Mouse (Mus musculus) lung, embryonic 16.5 days (tissue): ENCODE results near the gene Adora2a. TPM values are rescaled to one million over a fixed set of nuclear protein-coding genes. Genes with fewer than 3 reads are reported as not detected.

Experiments used
- ATAC-seq: fragments of 200-750 bp; cut with Nextera tagmentation; 2 replicates; pipeline ENCODE4 v1.8.0; 2017; ENCODE audit warnings: low read depth, mild to moderate bottlenecking, moderate library complexity
- H3K27ac ChIP-seq: fragments of 300-500 bp; sonication (generic); 2 replicates; pipeline ENCODE4 v1.5.1; 2014; ENCODE audit warnings: mild to moderate bottlenecking, control low read depth, low read length
- H3K27me3 ChIP-seq: fragments of 300-500 bp; sonication (generic); 2 replicates; pipeline ENCODE4 v1.6.1; 2014; ENCODE audit warnings: low read depth, low read length, mixed read lengths; ENCODE audit not compliant: control insufficient read depth, insufficient read depth
- H3K36me3 ChIP-seq: fragments of 300-500 bp; sonication (generic); 2 replicates; pipeline ENCODE4 v1.6.1; 2014; ENCODE audit warnings: low read length; ENCODE audit not compliant: control insufficient read depth, insufficient read depth
- H3K4me1 ChIP-seq: fragments of 300-500 bp; sonication (generic); replicated peaks from 2 replicates; pipeline ENCODE4 v1.6.1; 2014; ENCODE audit warnings: low read length, mixed read lengths; ENCODE audit not compliant: control insufficient read depth, insufficient read depth
- H3K4me2 ChIP-seq: fragments of 300-500 bp; sonication (generic); 2 replicates; pipeline ENCODE4 v1.6.1; 2014; ENCODE audit warnings: low read depth, low read length, control low read depth
- H3K4me3 ChIP-seq: fragments of 300-500 bp; sonication (generic); 2 replicates; pipeline ENCODE4 v1.5.1; 2014; ENCODE audit warnings: mild to moderate bottlenecking, low read length, control low read depth
- H3K9ac ChIP-seq: fragments of 300-500 bp; sonication (generic); 2 replicates; pipeline ENCODE4 v1.6.1; 2014; ENCODE audit warnings: low read length, control low read depth
- H3K9me3 ChIP-seq: fragments of 300-500 bp; sonication (generic); 2 replicates; pipeline ENCODE4 v1.6.1; 2016; ENCODE audit warnings: low read length; ENCODE audit not compliant: control insufficient read depth
- WGBS: fragments of 180-500 bp; shearing (Covaris S2); extraction: QIAGEN DNeasy Blood & Tissue Kit; methylation state at CpG from one replicate; pipeline ENCODE4 v1.1.7; 2014; 5-methylcytosine and 5-hydroxymethylcytosine counted together
- polyA plus RNA-seq: library from polyadenylated mRNA; unstranded; fragments of >200 nt; fragmentation: Nextera tagmentation; extraction: Ambion mirVana; gene quantifications from 2 replicates; pipeline ENCODE4 v1.2.1, GENCODE M21; 2015

Gene Adora2a
- polyA plus RNA-seq, 1 experiment from 2014 or later = 8.9 TPM

GRCm38 (mm10) chr10:75328201-75328704, 11.6 kb downstream of the Adora2a start:
- Histone ChIP-seq H3K4me3 (no peak overlapping the region), H3K9ac (no peak overlapping the region), H3K4me1 (peaks cover 34% of the 10 kb centered on the region), H3K27me3 (no peaks in the 10 kb centered on the region), H3K9me3 (no peaks in the 10 kb centered on the region), H3K4me2 (no peak overlapping the region), H3K27ac (no peak overlapping the region), H3K36me3 (no peaks in the 10 kb centered on the region; the same call in 1 of the 2 replicates)
- 68% methylated on average over 4 of the region's 4 CpGs for WGBS
- no peak for ATAC-seq

GRCm38 (mm10) chr10:75332268-75332667, 15.6 kb downstream of the Adora2a start:
- ATAC-seq = peak; percentile 64; the same call in 1 of the 2 replicates

GRCm38 (mm10) chr10:75333176-75333776, 16.6 kb downstream of the Adora2a start:
- no peak overlapping the region for H3K4me2 ChIP-seq
- no peak overlapping the region for H3K27ac ChIP-seq
- peaks cover 2% of the 10 kb centered on the region; the same call in 1 of the 2 replicates for H3K36me3 ChIP-seq
- H3K4me1 ChIP-seq = peaks cover 17% of the 10 kb centered on the region; the same call in 1 of the 2 replicates
- no peaks in the 10 kb centered on the region for H3K27me3 ChIP-seq
- no peak for ATAC-seq
- H3K9me3 ChIP-seq = no peaks in the 10 kb centered on the region
- no peak overlapping the region for H3K9ac ChIP-seq
- WGBS = 88% methylated on average over 23 of the region's 23 CpGs
- no peak overlapping the region for H3K4me3 ChIP-seq

More at GRCm38 (mm10) chr10:75332268-75332667, 15.6 kb downstream of the Adora2a start:
- H3K4me3 ChIP-seq = no peak overlapping the region
- H3K27me3 ChIP-seq = no peaks in the 10 kb centered on the region
- peaks cover 2% of the 10 kb centered on the region; the same call in 1 of the 2 replicates for H3K36me3 ChIP-seq
- WGBS = 56% methylated on average over 3 of the region's 3 CpGs
- no peaks in the 10 kb centered on the region for H3K9me3 ChIP-seq
- no peak overlapping the region for H3K4me2 ChIP-seq
- no peak overlapping the region for H3K9ac ChIP-seq
- H3K4me1 ChIP-seq = peaks cover 27% of the 10 kb centered on the region; the same call in 1 of the 2 replicates
- H3K27ac ChIP-seq = no peak overlapping the region

GRCm38 (mm10) chr10:75334175-75334574, 17.5 kb downstream of the Adora2a start:
- Histone ChIP-seq H3K4me2 (no peak overlapping the region), H3K4me3 (no peak overlapping the region), H3K9me3 (no peaks in the 10 kb centered on the region), H3K36me3 (peaks cover 2% of the 10 kb centered on the region; the same call in 1 of the 2 replicates), H3K4me1 (peaks cover 17% of the 10 kb centered on the region; the same call in 1 of the 2 replicates), H3K27ac (no peak overlapping the region), H3K9ac (no peak overlapping the region), H3K27me3 (no peaks in the 10 kb centered on the region)
- no peak for ATAC-seq
- WGBS = 47% methylated on average over 7 of the region's 7 CpGs

GRCm38 (mm10) chr10:75335075-75335474, 18.4 kb downstream of the Adora2a start:
- H3K27me3 ChIP-seq = no peaks in the 10 kb centered on the region
- no peak overlapping the region for H3K27ac ChIP-seq
- H3K9ac ChIP-seq = no peak overlapping the region
- no peak overlapping the region for H3K4me2 ChIP-seq
- peaks cover 2% of the 10 kb centered on the region; the same call in 1 of the 2 replicates for H3K36me3 ChIP-seq
- WGBS = 50% methylated on average over 6 of the region's 6 CpGs
- H3K4me1 ChIP-seq = peaks cover 17% of the 10 kb centered on the region; the same call in 1 of the 2 replicates
- no peaks in the 10 kb centered on the region for H3K9me3 ChIP-seq
- ATAC-seq = no peak
- H3K4me3 ChIP-seq = no peak overlapping the region

- Histone ChIP-seq H3K9ac (no peak overlapping the region), H3K4me3 (no peak overlapping the region), H3K4me1 (peaks cover 14% of the 10 kb centered on the region; the same call in 1 of the 2 replicates), H3K27ac (no peak overlapping the region), H3K4me2 (no peak overlapping the region), H3K27me3 (no peaks in the 10 kb centered on the region), H3K9me3 (no peaks in the 10 kb centered on the region), H3K36me3 (peaks cover 2% of the 10 kb centered on the region; the same call in 1 of the 2 replicates)
- ATAC-seq = no peak
- 75% methylated on average over 10 of the region's 10 CpGs for WGBS
These were observed 20.6 kb downstream of the Adora2a start for GRCm38 (mm10) chr10:75337231-75337630.

GRCm38 (mm10) chr10:75338852-75339251, 22.2 kb downstream of the Adora2a start:
- H3K4me1 ChIP-seq = peaks cover 9% of the 10 kb centered on the region; the same call in 1 of the 2 replicates
- H3K9me3 ChIP-seq = no peaks in the 10 kb centered on the region
- no peak overlapping the region for H3K27ac ChIP-seq
- no peak overlapping the region for H3K9ac ChIP-seq
- ATAC-seq = no peak
- H3K27me3 ChIP-seq = no peaks in the 10 kb centered on the region
- H3K36me3 ChIP-seq = 0 out of 2 replicates have a peak, but pooled peaks cover 2% of the 10 kb centered on the region
- H3K4me2 ChIP-seq = no peak overlapping the region
- 81% methylated on average over 5 of the region's 5 CpGs for WGBS
- H3K4me3 ChIP-seq = no peak overlapping the region

- Histone ChIP-seq H3K4me1 (0 out of 2 replicates have a peak, but pooled peaks cover 4% of the 10 kb centered on the region), H3K9me3 (no peaks in the 10 kb centered on the region), H3K36me3 (0 out of 2 replicates have a peak, but pooled peaks cover 2% of the 10 kb centered on the region), H3K27me3 (no peaks in the 10 kb centered on the region), H3K4me2 (no peak overlapping the region), H3K27ac (no peak overlapping the region), H3K9ac (no peak overlapping the region), H3K4me3 (no peak overlapping the region)
- peak; percentile 57; the same call in 1 of the 2 replicates for ATAC-seq
- 71% methylated on average over 7 of the region's 7 CpGs for WGBS
These were observed 22.7 kb downstream of the Adora2a start for GRCm38 (mm10) chr10:75339377-75339776.

- WGBS = 29% methylated on average over 8 of the region's 8 CpGs
- Histone ChIP-seq H3K9me3 (no peaks in the 10 kb centered on the region), H3K4me1 (no peaks in the 10 kb centered on the region), H3K27ac (no peak overlapping the region), H3K4me3 (no peak overlapping the region), H3K9ac (no peak overlapping the region), H3K36me3 (no peaks in the 10 kb centered on the region), H3K27me3 (no peaks in the 10 kb centered on the region), H3K4me2 (no peak overlapping the region)
- ATAC-seq = no peak
These were observed 25.3 kb downstream of the Adora2a start for GRCm38 (mm10) chr10:75341936-75342335.
